Mouse (Mus musculus) kidney, postnatal 4 days (tissue): ENCODE data around the gene Clrn3.

ENCODE experiments used
- DNase-seq, 2 experiments: peaks; one replicate each; pipeline ENCODE4 v3.0.0; 2021; ENCODE audit warnings: mixed read lengths in 2 of 2

Clrn3 gene

DNA sequence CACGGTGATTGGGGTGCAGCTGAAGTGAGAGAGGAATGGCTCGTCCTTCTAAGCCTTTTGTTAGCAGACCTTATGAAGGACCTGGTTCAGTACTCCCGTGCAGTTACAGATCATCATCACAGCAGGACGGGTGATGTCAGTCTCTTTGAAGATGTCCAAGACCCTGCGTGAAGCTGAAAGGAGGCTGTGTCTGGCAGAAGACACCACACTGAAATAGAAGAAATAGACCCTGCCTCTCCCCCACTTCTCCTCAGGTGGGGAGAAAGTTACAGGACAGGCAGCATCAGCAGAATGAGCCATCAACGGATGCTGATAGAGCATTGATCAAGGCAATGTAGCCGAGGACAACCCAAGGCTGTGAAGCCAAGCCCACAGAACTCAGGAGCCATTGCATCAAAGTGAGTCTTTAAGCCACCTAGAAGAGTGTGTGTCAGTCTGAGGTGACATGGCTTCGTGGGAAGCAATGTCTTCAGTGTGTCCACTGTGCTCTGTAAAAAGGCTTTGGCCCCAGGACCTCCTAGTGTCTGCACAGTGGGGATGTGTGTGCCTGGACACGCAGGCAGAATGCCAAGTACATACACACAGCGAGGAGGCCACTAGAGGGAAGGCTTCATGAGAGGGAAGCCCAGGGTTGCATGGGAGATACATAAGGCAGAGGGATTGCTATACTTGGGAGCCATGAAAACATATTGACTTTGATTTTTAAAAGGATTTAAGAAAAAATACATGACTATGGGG, 41.6 kb downstream of the Clrn3 start:
- no peak for DNase-seq

DNA sequence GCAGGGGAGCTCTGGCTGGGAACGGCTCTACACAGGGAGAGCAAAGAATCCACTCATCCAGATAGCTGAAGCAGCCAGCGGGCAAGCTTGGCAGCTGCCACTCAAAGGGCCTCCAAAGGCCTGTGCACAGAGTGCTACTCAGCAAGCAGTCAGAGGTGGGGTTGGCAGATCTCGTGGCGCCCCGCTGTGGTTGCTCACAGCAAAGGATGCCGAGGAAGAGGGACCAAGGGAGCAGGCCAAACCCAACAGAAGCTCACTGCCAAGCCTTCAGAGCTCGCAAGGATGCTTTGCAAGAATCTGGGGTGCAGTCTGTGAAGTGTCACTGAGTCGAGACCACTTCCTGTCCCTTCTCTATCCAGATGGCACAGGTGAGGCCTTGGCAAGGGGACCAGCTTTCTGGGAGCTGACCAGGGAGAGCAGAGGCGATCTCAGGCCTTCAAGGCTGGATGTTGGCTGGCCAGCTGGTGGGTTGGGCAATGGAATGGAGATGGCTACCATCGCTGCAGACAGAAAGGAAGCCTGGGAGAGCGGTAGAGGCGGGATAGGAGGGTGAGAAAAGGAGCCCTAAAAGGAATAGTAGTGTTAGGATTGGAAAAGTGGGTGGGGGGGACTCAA, 42.6 kb downstream of the Clrn3 start:
- DNase-seq: peak; percentile 63 to 74

DNA sequence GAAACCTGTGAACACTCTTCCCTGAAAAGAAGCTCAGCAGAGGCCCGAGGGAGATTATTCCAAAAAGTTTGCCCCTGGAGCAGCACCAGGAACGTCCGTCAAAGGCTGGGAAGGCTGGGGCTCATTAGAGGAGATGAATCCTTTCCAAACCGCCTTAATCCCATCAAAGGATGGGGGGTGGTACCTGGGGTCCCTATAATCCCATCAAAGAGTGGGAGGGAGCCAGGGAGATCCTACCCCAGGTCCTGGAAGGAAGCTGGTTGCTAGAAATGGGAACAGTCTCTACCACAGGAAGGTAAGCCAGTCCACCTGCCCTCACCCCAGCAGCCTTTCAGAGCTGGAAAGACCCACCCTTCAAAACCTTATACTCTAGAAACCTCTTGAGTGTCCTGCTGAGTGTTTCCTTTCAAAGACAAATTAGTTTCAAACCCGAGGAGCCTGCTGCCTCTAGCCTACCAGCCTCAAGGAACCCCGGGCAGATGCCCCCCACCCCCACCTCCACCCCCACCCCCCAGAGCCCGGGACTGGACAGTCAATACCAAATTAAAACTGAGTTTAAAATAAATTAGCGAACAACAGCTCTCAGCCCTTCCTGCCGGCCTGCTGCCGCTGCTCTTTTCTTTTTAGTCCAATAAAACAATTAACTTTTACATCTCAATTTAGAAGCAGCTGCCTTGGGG, 43.2 kb downstream of the Clrn3 start:
- no peak for DNase-seq

DNA sequence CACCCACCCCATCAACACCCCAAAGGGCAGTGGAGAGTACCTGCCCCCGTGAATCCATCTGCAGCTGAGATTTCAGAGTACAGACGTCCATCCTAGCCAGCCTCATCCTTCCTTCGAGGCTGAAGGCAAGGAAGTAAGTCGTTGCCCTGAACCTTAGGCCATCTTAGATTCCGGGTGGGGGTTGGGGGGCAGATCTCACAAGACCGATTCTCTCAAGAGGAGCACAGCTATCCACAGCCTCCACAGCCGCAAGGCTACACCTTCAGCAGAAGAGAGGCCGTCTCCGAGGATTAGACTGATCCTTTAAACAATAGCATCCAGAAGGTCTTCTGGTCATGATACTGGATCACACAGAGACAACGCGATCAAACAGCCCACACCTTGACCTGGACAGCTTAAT, 44.1 kb downstream of the Clrn3 start:
- no peak for DNase-seq

DNA sequence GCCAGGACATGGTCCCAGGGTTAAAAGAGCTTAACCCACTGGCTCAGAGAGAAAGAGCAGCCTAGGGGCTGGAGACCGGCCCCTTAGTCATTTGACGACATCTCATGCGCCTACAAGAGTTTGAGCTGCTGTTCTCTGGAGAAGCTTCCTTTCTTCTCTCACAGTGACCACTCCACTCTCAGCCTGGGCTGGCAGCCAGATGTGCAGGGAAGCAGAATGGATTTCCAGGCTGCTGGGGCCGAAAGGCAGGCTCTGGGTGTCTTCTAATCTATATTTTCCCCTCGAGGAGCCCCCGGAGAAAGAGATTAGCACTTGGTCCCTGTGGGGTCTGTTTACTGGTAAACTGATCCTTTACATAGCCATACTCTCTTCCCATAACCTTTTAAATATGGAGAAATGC, 44.7 kb downstream of the Clrn3 start:
- no peak for DNase-seq

DNA sequence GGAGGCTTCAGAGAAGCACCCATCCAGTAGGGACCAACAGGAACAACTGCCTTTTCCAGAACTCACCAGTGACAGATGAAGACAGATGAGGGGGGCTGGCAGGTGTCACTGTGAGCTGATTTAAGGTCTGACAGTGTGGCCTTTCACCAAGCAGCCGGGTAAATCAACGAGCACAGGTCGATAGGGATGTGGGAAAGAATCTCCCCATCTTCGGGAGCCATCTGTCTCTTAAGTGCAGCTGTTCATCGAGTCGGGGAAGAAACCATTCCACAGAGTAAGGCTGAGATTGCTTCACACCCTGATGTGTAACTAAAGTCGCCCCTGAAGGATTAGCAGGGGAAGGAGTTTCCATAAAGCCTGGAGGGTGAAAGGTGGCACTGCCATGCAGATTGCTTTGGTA, 47.3 kb downstream of the Clrn3 start:
- no peak for DNase-seq

DNA sequence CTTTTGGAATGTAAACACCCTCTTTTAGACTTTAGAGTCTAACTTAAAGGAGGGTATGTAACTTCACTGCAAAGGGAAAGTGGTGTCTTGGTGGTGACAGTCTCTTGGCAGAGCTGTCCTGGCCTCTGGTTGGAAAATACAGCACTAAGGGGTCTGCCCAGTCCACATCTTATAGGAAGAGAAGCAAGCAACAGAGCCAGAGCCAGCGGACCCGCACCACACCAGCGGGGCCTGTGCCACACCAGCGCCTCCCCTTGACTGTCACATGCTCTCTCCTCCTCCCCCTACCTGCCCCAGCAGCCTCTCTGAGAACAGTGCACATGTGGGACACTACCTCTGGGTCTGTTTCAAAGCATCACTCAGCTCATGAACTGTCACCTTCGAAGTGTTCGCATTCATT, 48.5 kb downstream of the Clrn3 start:
- DNase-seq: no peak

DNA sequence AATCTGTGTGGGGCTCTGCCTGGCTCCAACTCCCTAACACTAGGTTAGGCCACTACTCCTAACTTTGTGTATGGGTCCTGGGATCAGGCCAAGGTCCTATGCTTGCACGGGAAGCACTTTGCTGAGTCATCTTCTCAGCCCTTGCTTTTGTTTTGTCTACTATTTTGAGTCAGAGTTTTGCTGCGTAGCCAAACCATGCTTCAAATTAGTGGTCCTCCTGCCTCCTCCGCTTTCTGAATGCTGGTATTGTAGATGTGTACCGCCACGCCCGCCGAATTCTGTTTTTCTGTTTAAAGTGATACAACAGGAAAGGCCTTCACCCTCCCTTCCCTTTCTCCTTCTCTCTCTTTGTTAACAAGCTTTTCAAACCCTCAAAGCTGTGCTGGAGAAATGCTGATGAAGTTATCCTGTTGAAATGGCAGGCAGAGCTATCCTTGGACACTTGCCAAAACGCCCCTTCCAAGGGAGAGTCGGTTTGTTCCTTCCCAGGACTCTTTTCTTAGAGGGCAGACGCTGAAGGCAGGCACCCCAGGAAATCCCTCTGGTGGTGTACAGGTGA, 49.1 kb downstream of the Clrn3 start:
- peak; percentile 32 for DNase-seq

DNA sequence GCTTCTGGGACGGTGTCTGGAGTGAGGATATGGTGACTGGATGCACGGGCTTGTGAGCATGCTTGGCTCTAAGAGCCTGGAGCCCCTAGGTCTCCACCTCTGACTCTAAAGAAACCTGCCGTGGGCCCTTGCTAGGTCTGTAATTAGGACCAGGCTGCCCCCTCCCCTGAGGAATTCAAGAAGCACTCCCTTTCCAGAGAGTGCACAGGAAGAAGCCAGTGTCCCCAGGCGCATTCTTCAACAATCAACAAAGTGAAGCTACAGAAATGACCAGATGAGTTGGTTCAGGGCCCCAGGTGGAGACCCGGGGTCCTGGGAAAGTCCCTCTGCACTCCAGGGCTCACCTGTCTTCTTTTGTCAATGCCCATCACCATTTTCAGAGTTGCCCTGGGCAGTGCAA, 51.2 kb downstream of the Clrn3 start:
- no peak for DNase-seq

DNA sequence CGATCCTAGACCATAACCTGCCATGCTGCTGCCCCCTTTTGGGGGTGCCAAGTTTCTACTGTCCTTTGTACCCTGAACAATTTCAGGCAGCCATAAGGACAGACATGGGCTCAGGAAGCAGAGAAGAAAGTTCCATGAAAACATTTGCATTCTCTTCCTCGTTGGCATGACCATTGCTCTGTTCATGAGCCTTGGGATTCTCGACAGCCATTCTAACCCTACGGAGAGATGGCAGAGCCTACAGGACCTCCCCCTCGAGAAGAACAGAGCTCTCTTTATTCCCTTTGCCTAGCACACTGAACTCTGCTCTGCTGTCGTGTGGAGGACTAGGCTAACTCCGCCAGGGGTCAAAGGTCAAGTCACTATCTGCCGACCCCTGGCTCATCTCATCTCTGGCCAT, 52.5 kb downstream of the Clrn3 start:
- DNase-seq: no peak

DNA sequence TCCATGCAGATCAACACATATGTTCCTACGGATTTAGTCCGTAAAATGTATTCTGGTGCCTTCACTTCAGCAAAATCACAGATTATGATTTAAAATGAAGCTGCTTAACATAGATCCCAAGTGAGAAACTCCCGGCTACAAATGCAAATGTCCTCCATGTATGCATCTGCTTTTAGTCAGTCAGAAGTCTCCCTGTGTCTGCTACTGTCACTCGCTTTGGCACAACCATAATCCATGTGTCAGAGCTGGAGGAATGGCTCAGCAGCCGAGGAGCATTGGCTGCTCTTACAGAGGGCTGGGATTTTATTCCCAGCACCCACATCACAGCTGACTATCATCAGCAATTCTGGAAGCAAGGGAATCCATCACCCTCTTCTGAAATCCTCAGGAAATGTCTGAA, 58.1 kb downstream of the Clrn3 start:
- DNase-seq: no peak

DNA sequence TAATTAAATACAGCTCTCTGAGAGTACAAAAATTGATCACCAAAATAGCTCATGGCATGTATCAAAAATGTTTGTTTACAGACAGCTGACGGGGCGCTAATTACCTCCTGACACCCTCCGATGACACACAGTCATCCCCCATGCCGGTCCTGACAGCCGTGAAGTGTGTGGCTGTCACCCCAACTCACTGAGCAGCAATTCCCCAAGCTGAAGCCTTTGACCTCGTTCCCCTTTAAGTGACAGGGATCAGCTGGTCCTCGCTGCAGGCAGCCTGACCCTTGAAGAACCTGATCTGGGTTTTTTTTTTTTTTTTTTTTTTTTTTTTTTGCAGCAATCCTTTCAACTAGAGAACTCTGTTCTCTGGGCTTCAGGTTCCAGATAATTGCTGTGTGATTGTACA, 59.8 kb downstream of the Clrn3 start:
- DNase-seq: no peak

DNA sequence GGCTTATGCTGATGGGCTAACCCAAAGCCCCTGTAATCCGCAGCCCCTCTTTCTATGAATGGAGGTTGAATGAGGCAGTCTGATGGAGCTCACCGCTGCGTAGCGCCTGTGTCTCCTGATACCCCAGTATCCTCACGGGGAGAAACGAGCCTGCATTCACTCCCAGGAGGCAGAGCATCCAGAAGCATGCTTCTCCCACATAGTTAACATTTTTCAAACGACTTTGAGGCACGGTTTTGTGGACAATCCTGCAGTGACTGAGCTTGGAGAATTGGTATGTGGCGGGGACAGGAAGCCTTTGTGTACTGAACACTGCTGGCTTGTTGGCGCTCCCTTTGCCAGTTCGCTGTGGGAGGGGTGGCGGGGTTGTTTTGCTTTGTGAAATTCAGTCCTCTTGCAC, 63.2 kb downstream of the Clrn3 start:
- DNase-seq: peak in 1 of 2 experiments; percentile 18

DNA sequence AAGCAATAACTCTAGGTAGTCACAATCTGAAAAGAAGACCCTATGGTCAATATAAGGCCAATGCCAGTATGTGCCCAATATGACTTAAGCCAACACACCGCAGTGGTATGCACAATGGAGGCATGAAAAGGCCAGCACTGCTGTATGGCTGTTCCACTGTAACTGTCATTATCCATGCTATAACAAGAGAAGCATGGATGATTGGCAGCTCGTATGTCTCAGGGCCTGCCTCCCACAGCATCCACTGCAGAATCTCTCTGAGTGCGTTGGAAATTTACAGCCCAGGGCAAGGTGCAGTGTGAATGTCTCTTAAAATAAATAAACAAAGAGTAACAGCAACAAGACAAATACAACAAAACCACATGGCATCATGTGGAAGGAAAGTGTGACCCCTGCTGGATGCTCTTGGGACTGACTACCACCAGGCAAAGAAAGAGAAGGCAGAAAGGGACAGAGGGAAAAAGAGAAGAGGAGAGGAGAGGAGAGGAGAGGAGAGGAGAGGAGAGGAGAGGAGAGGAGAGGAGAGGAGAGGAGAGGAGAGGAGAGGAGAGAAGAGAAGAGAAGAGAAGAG, 63.7 kb downstream of the Clrn3 start:
- peak; percentile 76 to 81 for DNase-seq
